Mouse (Mus musculus): Measurements from ENCODE around the gene Ankrd23.

- TF ChIP-seq CEBPB (IDR thresholded peaks at IDR 0.05; ENCODE audit: low read depth) (no peak), USF1 (IDR thresholded peaks at IDR 0.05; ENCODE audit: low read depth) (no peak), MYOG (IDR thresholded peaks at IDR 0.05; ENCODE audit: control insufficient read depth, extremely low read depth, insufficient read length) (no peak), CTCF (IDR thresholded peaks at IDR 0.05; ENCODE audit: control insufficient read depth, insufficient read depth, insufficient read length) (peak; percentile 80), MAX (IDR thresholded peaks at IDR 0.05) (no peak), MYOD1 (IDR thresholded peaks at IDR 0.05; ENCODE audit: control insufficient read depth, insufficient read length, low read depth) (no peak)
Measured at GRCm38 (mm10) chr1:36501261-36501660, 35.4 kb downstream of the Ankrd23 start.
